Mouse (Mus musculus): ENCODE data around the gene Ubp1. TPM values are rescaled to one million over a fixed set of nuclear protein-coding genes. Genes with fewer than 3 reads are reported as not detected.
"Not testable (repeated sequence)": the region's sequence is repeated elsewhere in the genome, so short reads cannot be mapped to it uniquely, and the experiment has no call there.

The Ubp1 gene
- 38.4 and 41.9 TPM in 2 replicates for polyA plus RNA-seq (2015; fragmentation: Nextera tagmentation; extraction: Ambion mirVana)

GRCm38 (mm10) chr9:113930534-113931374 lies at the start of gene Ubp1:
Gene Ubp1 (plus strand): TSS chr9:113930934.
- H3K27ac ChIP-seq: peak within 1 kb of the TSS; percentile 92
- H3K27me3 ChIP-seq: no peaks in the 10 kb centered on the region
- ATAC-seq (ENCODE audit: insufficient number of reproducible peaks, insufficient read depth, low FRiP score, low TSS enrichment, low read depth): peak; percentile 96
- H3K4me1 ChIP-seq: peaks cover 28% of the 10 kb centered on the region
- peak within 1 kb of the TSS; percentile 90 for H3K4me2 ChIP-seq
- H3K36me3 ChIP-seq: no peaks in the 10 kb centered on the region
- H3K9me3 ChIP-seq: no peaks in the 10 kb centered on the region
- under 1% methylated on average over 36 of the region's 86 CpGs for WGBS
- peak within 1 kb of the TSS; percentile 95 for H3K9ac ChIP-seq
- H3K4me3 ChIP-seq: peak within 1 kb of the TSS; percentile 99

GRCm38 (mm10) chr9:113894903-113895302 lies 35.8 kb upstream of the Ubp1 start:
- Histone ChIP-seq H3K4me1 (no peaks in the 10 kb centered on the region), H3K4me2 (no peak overlapping the region), H3K27me3 (no peaks in the 10 kb centered on the region), H3K4me3 (no peak overlapping the region), H3K9ac (no peak overlapping the region), H3K27ac (no peak overlapping the region), H3K36me3 (peaks cover 51% of the 10 kb centered on the region), H3K9me3 (no peaks in the 10 kb centered on the region)
- WGBS: 90% methylated on average over 3 of the region's 3 CpGs
- ATAC-seq (ENCODE audit: insufficient number of reproducible peaks, insufficient read depth, low FRiP score, low TSS enrichment, low read depth): no peak

GRCm38 (mm10) chr9:113903136-113903535 lies 27.6 kb upstream of the Ubp1 start:
- H3K4me3 ChIP-seq: no peak overlapping the region
- no peak overlapping the region for H3K4me2 ChIP-seq
- no peaks in the 10 kb centered on the region for H3K9me3 ChIP-seq
- no peaks in the 10 kb centered on the region for H3K4me1 ChIP-seq
- H3K27me3 ChIP-seq: no peaks in the 10 kb centered on the region
- WGBS: 80% methylated on average over 4 of the region's 4 CpGs
- no peak for ATAC-seq (ENCODE audit: insufficient number of reproducible peaks, insufficient read depth, low FRiP score, low TSS enrichment, low read depth)
- H3K36me3 ChIP-seq: peaks cover 40% of the 10 kb centered on the region
- H3K9ac ChIP-seq: no peak overlapping the region
- no peak overlapping the region for H3K27ac ChIP-seq

GRCm38 (mm10) chr9:113904315-113904714 lies 26.4 kb upstream of the Ubp1 start:
- peaks cover 51% of the 10 kb centered on the region for H3K36me3 ChIP-seq
- not testable (repeated sequence) for H3K9me3 ChIP-seq; ATAC-seq (ENCODE audit: insufficient number of reproducible peaks, insufficient read depth, low FRiP score, low TSS enrichment, low read depth); H3K27ac ChIP-seq; H3K4me2 ChIP-seq; H3K9ac ChIP-seq; H3K27me3 ChIP-seq; H3K4me3 ChIP-seq; H3K4me1 ChIP-seq
- WGBS: 97% methylated on average over 6 of the region's 6 CpGs

GRCm38 (mm10) chr9:113915789-113916188 lies 14.9 kb upstream of the Ubp1 start:
- H3K4me2 ChIP-seq: no peak overlapping the region
- no peaks in the 10 kb centered on the region for H3K4me1 ChIP-seq
- no peak for ATAC-seq (ENCODE audit: insufficient number of reproducible peaks, insufficient read depth, low FRiP score, low TSS enrichment, low read depth)
- H3K36me3 ChIP-seq: peaks cover 45% of the 10 kb centered on the region
- H3K9me3 ChIP-seq: no peaks in the 10 kb centered on the region
- H3K9ac ChIP-seq: no peak overlapping the region
- H3K4me3 ChIP-seq: no peak overlapping the region
- no peak overlapping the region for H3K27ac ChIP-seq
- no peaks in the 10 kb centered on the region for H3K27me3 ChIP-seq
- WGBS: 92% methylated on average over 5 of the region's 5 CpGs

- H3K4me3 ChIP-seq: no peak overlapping the region
These were observed 8.1 kb upstream of the Ubp1 start for GRCm38 (mm10) chr9:113922677-113923076.

GRCm38 (mm10) chr9:113924883-113925282 lies 5.9 kb upstream of the Ubp1 start:
- H3K27ac ChIP-seq: no peak overlapping the region
- H3K4me3 ChIP-seq: no peak overlapping the region
- no peaks in the 10 kb centered on the region for H3K4me1 ChIP-seq
- 86% methylated on average over 5 of the region's 5 CpGs for WGBS
- H3K9me3 ChIP-seq: no peaks in the 10 kb centered on the region
- no peak overlapping the region for H3K9ac ChIP-seq
- no peak for ATAC-seq (ENCODE audit: insufficient number of reproducible peaks, insufficient read depth, low FRiP score, low TSS enrichment, low read depth)
- peaks cover 27% of the 10 kb centered on the region for H3K36me3 ChIP-seq
- H3K27me3 ChIP-seq: no peaks in the 10 kb centered on the region
- H3K4me2 ChIP-seq: no peak overlapping the region

More at GRCm38 (mm10) chr9:113922677-113923076, 8.1 kb upstream of the Ubp1 start:
- Histone ChIP-seq H3K36me3 (peaks cover 31% of the 10 kb centered on the region), H3K4me1 (no peaks in the 10 kb centered on the region), H3K4me2 (no peak overlapping the region), H3K9me3 (no peaks in the 10 kb centered on the region), H3K27ac (no peak overlapping the region), H3K9ac (no peak overlapping the region), H3K27me3 (no peaks in the 10 kb centered on the region)
- no peak for ATAC-seq (ENCODE audit: insufficient number of reproducible peaks, insufficient read depth, low FRiP score, low TSS enrichment, low read depth)
- WGBS: 91% methylated on average over 5 of the region's 5 CpGs

GRCm38 (mm10) chr9:113928591-113928990 lies 2.1 kb upstream of the Ubp1 start:
- H3K4me3 ChIP-seq: no peak overlapping the region
- WGBS: 80% methylated on average over 4 of the region's 4 CpGs
- H3K9me3 ChIP-seq: no peaks in the 10 kb centered on the region
- ATAC-seq (ENCODE audit: insufficient number of reproducible peaks, insufficient read depth, low FRiP score, low TSS enrichment, low read depth): no peak
- no peak overlapping the region for H3K27ac ChIP-seq
- peaks cover 5% of the 10 kb centered on the region; the same call in 1 of the 2 replicates for H3K36me3 ChIP-seq
- peaks cover 19% of the 10 kb centered on the region for H3K4me1 ChIP-seq
- H3K27me3 ChIP-seq: no peaks in the 10 kb centered on the region
- H3K4me2 ChIP-seq: no peak overlapping the region
- H3K9ac ChIP-seq: no peak overlapping the region

GRCm38 (mm10) chr9:113929676-113930075 lies 1.1 kb upstream of the Ubp1 start:
- ATAC-seq (ENCODE audit: insufficient number of reproducible peaks, insufficient read depth, low FRiP score, low TSS enrichment, low read depth): no peak
- Histone ChIP-seq H3K27ac (no peak overlapping the region), H3K4me2 (no peak overlapping the region), H3K4me3 (no peak overlapping the region), H3K9ac (no peak overlapping the region), H3K9me3 (no peaks in the 10 kb centered on the region), H3K36me3 (no peaks in the 10 kb centered on the region), H3K27me3 (no peaks in the 10 kb centered on the region), H3K4me1 (peaks cover 20% of the 10 kb centered on the region)
- 77% methylated on average over 1 of the region's 1 CpGs for WGBS

- H3K4me1 ChIP-seq: peaks cover 28% of the 10 kb centered on the region
- under 1% methylated on average over 66 of the region's 91 CpGs for WGBS
- no peaks in the 10 kb centered on the region for H3K36me3 ChIP-seq
- peak overlapping the region; percentile 95 for H3K9ac ChIP-seq
- peak overlapping the region; percentile 89 for H3K27ac ChIP-seq
- H3K9me3 ChIP-seq: no peaks in the 10 kb centered on the region
- H3K27me3 ChIP-seq: no peaks in the 10 kb centered on the region
- H3K4me3 ChIP-seq: peak overlapping the region; percentile 99
- H3K4me2 ChIP-seq: peak overlapping the region; percentile 90
- ATAC-seq (ENCODE audit: insufficient number of reproducible peaks, insufficient read depth, low FRiP score, low TSS enrichment, low read depth): no peak
These were observed 803 bp downstream of the Ubp1 start for GRCm38 (mm10) chr9:113931375-113932099.

- Histone ChIP-seq H3K9me3 (no peaks in the 10 kb centered on the region), H3K4me1 (peaks cover 31% of the 10 kb centered on the region), H3K27ac (peak overlapping the region; percentile 89), H3K4me2 (peak overlapping the region; percentile 90), H3K36me3 (no peaks in the 10 kb centered on the region), H3K27me3 (no peaks in the 10 kb centered on the region), H3K4me3 (peak overlapping the region; percentile 99), H3K9ac (peak overlapping the region; percentile 95)
- WGBS: 2% methylated on average over 8 of the region's 8 CpGs
- no peak for ATAC-seq (ENCODE audit: insufficient number of reproducible peaks, insufficient read depth, low FRiP score, low TSS enrichment, low read depth)
These were observed 1.4 kb downstream of the Ubp1 start for GRCm38 (mm10) chr9:113932100-113932470.

GRCm38 (mm10) chr9:113932501-113932900 lies 1.8 kb downstream of the Ubp1 start:
- no peak for ATAC-seq (ENCODE audit: insufficient number of reproducible peaks, insufficient read depth, low FRiP score, low TSS enrichment, low read depth)
- peaks cover 31% of the 10 kb centered on the region for H3K4me1 ChIP-seq
- no peaks in the 10 kb centered on the region for H3K9me3 ChIP-seq
- peak overlapping the region; percentile 90 for H3K4me2 ChIP-seq
- peak overlapping the region; percentile 89 for H3K27ac ChIP-seq
- no peaks in the 10 kb centered on the region for H3K27me3 ChIP-seq
- H3K9ac ChIP-seq: peak overlapping the region; percentile 95
- H3K36me3 ChIP-seq: no peaks in the 10 kb centered on the region
- H3K4me3 ChIP-seq: peak overlapping the region; percentile 99
- WGBS: 22% methylated on average over 11 of the region's 11 CpGs
